Mouse (Mus musculus): ENCODE measurements around the gene Zcchc13. TPM values are rescaled to one million over a fixed set of nuclear protein-coding genes. Genes with fewer than 3 reads are reported as not detected.

The Zcchc13 gene
- polyA plus RNA-seq (2014; fragmentation: Nextera tagmentation; extraction: Ambion mirVana): not detected in 2 replicates

GRCm38 (mm10) chrX:103630303-103630702 lies at the start of gene Zcchc13:
TSS of gene Zcchc13 (plus strand) at chrX:103630586.
- DNase-seq (ENCODE audit: low spot score): no peak
- Histone ChIP-seq H3K4me2 (ENCODE audit: low read length) (no peak within 1 kb of the TSS), H3K4me1 (replicated peaks; ENCODE audit: control insufficient read depth, insufficient read depth, low read length) (no peaks in the 10 kb centered on the region), H3K36me3 (ENCODE audit: control insufficient read depth, insufficient read depth, low read length) (no peaks in the 10 kb centered on the region), H3K27me3 (replicated peaks; ENCODE audit: control insufficient read depth, insufficient read depth, low read length) (no peaks in the 10 kb centered on the region), H3K27ac (ENCODE audit: low read depth) (no peak within 1 kb of the TSS), H3K4me3 (ENCODE audit: low read depth, low read length) (no peak within 1 kb of the TSS), H3K9ac (ENCODE audit: low read length) (no peak within 1 kb of the TSS), H3K9me3 (ENCODE audit: control insufficient read depth, low read length) (no peaks in the 10 kb centered on the region)
- 86% methylated on average over 12 of the region's 12 CpGs for WGBS
- no peak for ATAC-seq (replicated peaks; ENCODE audit: low FRiP score, low TSS enrichment, low read depth)

GRCm38 (mm10) chrX:103584262-103584661 lies 46.1 kb upstream of the Zcchc13 start:
- H3K36me3 ChIP-seq (ENCODE audit: control insufficient read depth, insufficient read depth, low read length): peaks cover 23% of the 10 kb centered on the region
- H3K4me1 ChIP-seq (replicated peaks; ENCODE audit: control insufficient read depth, insufficient read depth, low read length): no peaks in the 10 kb centered on the region
- DNase-seq (ENCODE audit: low spot score): no peak
- H3K27me3 ChIP-seq (replicated peaks; ENCODE audit: control insufficient read depth, insufficient read depth, low read length): no peaks in the 10 kb centered on the region
- ATAC-seq (replicated peaks; ENCODE audit: low FRiP score, low TSS enrichment, low read depth): no peak
- no peak overlapping the region for H3K27ac ChIP-seq (ENCODE audit: low read depth)
- H3K4me2 ChIP-seq (ENCODE audit: low read length): no peak overlapping the region
- no peaks in the 10 kb centered on the region for H3K9me3 ChIP-seq (ENCODE audit: control insufficient read depth, low read length)
- H3K4me3 ChIP-seq (ENCODE audit: low read depth, low read length): no peak overlapping the region
- H3K9ac ChIP-seq (ENCODE audit: low read length): no peak overlapping the region
- 63% methylated on average over 1 of the region's 1 CpGs for WGBS

- no peak overlapping the region for H3K4me2 ChIP-seq (ENCODE audit: low read length)
- no peak overlapping the region for H3K9ac ChIP-seq (ENCODE audit: low read length)
- peaks cover 39% of the 10 kb centered on the region for H3K36me3 ChIP-seq (ENCODE audit: control insufficient read depth, insufficient read depth, low read length)
Observed at GRCm38 (mm10) chrX:103592056-103592455, 38.3 kb upstream of the Zcchc13 start.

GRCm38 (mm10) chrX:103602553-103602952 lies 27.8 kb upstream of the Zcchc13 start:
- ATAC-seq (replicated peaks; ENCODE audit: low FRiP score, low TSS enrichment, low read depth) (no peak), DNase-seq (ENCODE audit: low spot score) (no peak)
- no peak overlapping the region for H3K4me3 ChIP-seq (ENCODE audit: low read depth, low read length)
- no peak overlapping the region for H3K9ac ChIP-seq (ENCODE audit: low read length)
- H3K27ac ChIP-seq (ENCODE audit: low read depth): no peak overlapping the region
- peaks cover 72% of the 10 kb centered on the region for H3K36me3 ChIP-seq (ENCODE audit: control insufficient read depth, insufficient read depth, low read length)
- H3K4me1 ChIP-seq (replicated peaks; ENCODE audit: control insufficient read depth, insufficient read depth, low read length): no peaks in the 10 kb centered on the region
- no peaks in the 10 kb centered on the region for H3K9me3 ChIP-seq (ENCODE audit: control insufficient read depth, low read length)
- H3K4me2 ChIP-seq (ENCODE audit: low read length): no peak overlapping the region
- 94% methylated on average over 5 of the region's 5 CpGs for WGBS
- no peaks in the 10 kb centered on the region for H3K27me3 ChIP-seq (replicated peaks; ENCODE audit: control insufficient read depth, insufficient read depth, low read length)

More at GRCm38 (mm10) chrX:103592056-103592455, 38.3 kb upstream of the Zcchc13 start:
- 87% methylated on average over 6 of the region's 6 CpGs for WGBS
- no peaks in the 10 kb centered on the region for H3K9me3 ChIP-seq (ENCODE audit: control insufficient read depth, low read length)
- H3K4me3 ChIP-seq (ENCODE audit: low read depth, low read length): no peak overlapping the region
- no peaks in the 10 kb centered on the region for H3K27me3 ChIP-seq (replicated peaks; ENCODE audit: control insufficient read depth, insufficient read depth, low read length)
- no peaks in the 10 kb centered on the region for H3K4me1 ChIP-seq (replicated peaks; ENCODE audit: control insufficient read depth, insufficient read depth, low read length)
- DNase-seq (ENCODE audit: low spot score): no peak
- no peak for ATAC-seq (replicated peaks; ENCODE audit: low FRiP score, low TSS enrichment, low read depth)
- H3K27ac ChIP-seq (ENCODE audit: low read depth): no peak overlapping the region

GRCm38 (mm10) chrX:103604211-103604610 lies 26.2 kb upstream of the Zcchc13 start:
- Histone ChIP-seq H3K27me3 (replicated peaks; ENCODE audit: control insufficient read depth, insufficient read depth, low read length) (no peaks in the 10 kb centered on the region), H3K36me3 (ENCODE audit: control insufficient read depth, insufficient read depth, low read length) (peaks cover 73% of the 10 kb centered on the region), H3K9ac (ENCODE audit: low read length) (no peak overlapping the region), H3K9me3 (ENCODE audit: control insufficient read depth, low read length) (no peaks in the 10 kb centered on the region), H3K4me2 (ENCODE audit: low read length) (no peak overlapping the region), H3K4me3 (ENCODE audit: low read depth, low read length) (no peak overlapping the region), H3K4me1 (replicated peaks; ENCODE audit: control insufficient read depth, insufficient read depth, low read length) (no peaks in the 10 kb centered on the region), H3K27ac (ENCODE audit: low read depth) (no peak overlapping the region)
- WGBS: 88% methylated on average over 5 of the region's 5 CpGs
- ATAC-seq (replicated peaks; ENCODE audit: low FRiP score, low TSS enrichment, low read depth) (no peak), DNase-seq (ENCODE audit: low spot score) (no peak)

GRCm38 (mm10) chrX:103605473-103605872 lies 24.9 kb upstream of the Zcchc13 start:
- H3K9me3 ChIP-seq (ENCODE audit: control insufficient read depth, low read length): no peaks in the 10 kb centered on the region
- peaks cover 76% of the 10 kb centered on the region for H3K36me3 ChIP-seq (ENCODE audit: control insufficient read depth, insufficient read depth, low read length)
- DNase-seq (ENCODE audit: low spot score) (no peak), ATAC-seq (replicated peaks; ENCODE audit: low FRiP score, low TSS enrichment, low read depth) (no peak)
- H3K4me2 ChIP-seq (ENCODE audit: low read length): no peak overlapping the region
- WGBS: 88% methylated on average over 8 of the region's 8 CpGs
- no peak overlapping the region for H3K27ac ChIP-seq (ENCODE audit: low read depth)
- H3K9ac ChIP-seq (ENCODE audit: low read length): no peak overlapping the region
- no peaks in the 10 kb centered on the region for H3K27me3 ChIP-seq (replicated peaks; ENCODE audit: control insufficient read depth, insufficient read depth, low read length)
- no peak overlapping the region for H3K4me3 ChIP-seq (ENCODE audit: low read depth, low read length)
- no peaks in the 10 kb centered on the region for H3K4me1 ChIP-seq (replicated peaks; ENCODE audit: control insufficient read depth, insufficient read depth, low read length)

GRCm38 (mm10) chrX:103610401-103610800 lies 20.0 kb upstream of the Zcchc13 start:
- no peak overlapping the region for H3K9ac ChIP-seq (ENCODE audit: low read length)
- H3K9me3 ChIP-seq (ENCODE audit: control insufficient read depth, low read length): no peaks in the 10 kb centered on the region
- H3K36me3 ChIP-seq (ENCODE audit: control insufficient read depth, insufficient read depth, low read length): peaks cover 57% of the 10 kb centered on the region
- H3K4me3 ChIP-seq (ENCODE audit: low read depth, low read length): no peak overlapping the region
- no peak for DNase-seq (ENCODE audit: low spot score)
- H3K4me1 ChIP-seq (replicated peaks; ENCODE audit: control insufficient read depth, insufficient read depth, low read length): no peaks in the 10 kb centered on the region
- WGBS: 95% methylated on average over 5 of the region's 5 CpGs
- no peak overlapping the region for H3K4me2 ChIP-seq (ENCODE audit: low read length)
- H3K27me3 ChIP-seq (replicated peaks; ENCODE audit: control insufficient read depth, insufficient read depth, low read length): no peaks in the 10 kb centered on the region
- ATAC-seq (replicated peaks; ENCODE audit: low FRiP score, low TSS enrichment, low read depth): no peak
- no peak overlapping the region for H3K27ac ChIP-seq (ENCODE audit: low read depth)

- Histone ChIP-seq H3K4me3 (ENCODE audit: low read depth, low read length) (no peak overlapping the region), H3K27me3 (replicated peaks; ENCODE audit: control insufficient read depth, insufficient read depth, low read length) (no peaks in the 10 kb centered on the region), H3K4me1 (replicated peaks; ENCODE audit: control insufficient read depth, insufficient read depth, low read length) (no peaks in the 10 kb centered on the region), H3K9me3 (ENCODE audit: control insufficient read depth, low read length) (no peaks in the 10 kb centered on the region), H3K36me3 (ENCODE audit: control insufficient read depth, insufficient read depth, low read length) (peaks cover 49% of the 10 kb centered on the region), H3K27ac (ENCODE audit: low read depth) (no peak overlapping the region), H3K4me2 (ENCODE audit: low read length) (no peak overlapping the region), H3K9ac (ENCODE audit: low read length) (no peak overlapping the region)
- ATAC-seq (replicated peaks; ENCODE audit: low FRiP score, low TSS enrichment, low read depth): no peak
- no peak for DNase-seq (ENCODE audit: low spot score)
- 90% methylated on average over 2 of the region's 2 CpGs for WGBS
Observed at GRCm38 (mm10) chrX:103611462-103611861, 18.9 kb upstream of the Zcchc13 start.

GRCm38 (mm10) chrX:103614700-103615233 lies 15.6 kb upstream of the Zcchc13 start:
- Histone ChIP-seq H3K4me1 (replicated peaks; ENCODE audit: control insufficient read depth, insufficient read depth, low read length) (no peaks in the 10 kb centered on the region; the same call in 1 of the 2 replicates), H3K9me3 (ENCODE audit: control insufficient read depth, low read length) (no peaks in the 10 kb centered on the region), H3K4me2 (ENCODE audit: low read length) (no peak overlapping the region), H3K9ac (ENCODE audit: low read length) (no peak overlapping the region), H3K27me3 (replicated peaks; ENCODE audit: control insufficient read depth, insufficient read depth, low read length) (no peaks in the 10 kb centered on the region), H3K4me3 (ENCODE audit: low read depth, low read length) (no peak overlapping the region), H3K36me3 (ENCODE audit: control insufficient read depth, insufficient read depth, low read length) (peaks cover 21% of the 10 kb centered on the region; the same call in 1 of the 2 replicates), H3K27ac (ENCODE audit: low read depth) (no peak overlapping the region)
- no peak for DNase-seq (ENCODE audit: low spot score)
- 95% methylated on average over 24 of the region's 24 CpGs for WGBS
- no peak for ATAC-seq (replicated peaks; ENCODE audit: low FRiP score, low TSS enrichment, low read depth)

Measured in intestine, embryonic 14.5 days (tissue).